Mouse (Mus musculus): ENCODE measurements at regions not wholly inside any gene's neighbourhood (a gene's known extent, or its start where the extent isn't known, plus 50 kb on each side); places are given as distances from the start of the nearest gene placed in this dataset.

- no peak for DNase-seq (ENCODE audit: low read depth in 1 of 2, low spot score in 2 of 2)
Observed at GRCm38 (mm10) chr12:39073289-39074022, 294.3 kb downstream of the Etv1 start.

- no peak for DNase-seq (ENCODE audit: low read depth in 1 of 2, low spot score in 2 of 2)
Observed at GRCm38 (mm10) chr12:39086285-39086684, 307.1 kb downstream of the Etv1 start.

DNA sequence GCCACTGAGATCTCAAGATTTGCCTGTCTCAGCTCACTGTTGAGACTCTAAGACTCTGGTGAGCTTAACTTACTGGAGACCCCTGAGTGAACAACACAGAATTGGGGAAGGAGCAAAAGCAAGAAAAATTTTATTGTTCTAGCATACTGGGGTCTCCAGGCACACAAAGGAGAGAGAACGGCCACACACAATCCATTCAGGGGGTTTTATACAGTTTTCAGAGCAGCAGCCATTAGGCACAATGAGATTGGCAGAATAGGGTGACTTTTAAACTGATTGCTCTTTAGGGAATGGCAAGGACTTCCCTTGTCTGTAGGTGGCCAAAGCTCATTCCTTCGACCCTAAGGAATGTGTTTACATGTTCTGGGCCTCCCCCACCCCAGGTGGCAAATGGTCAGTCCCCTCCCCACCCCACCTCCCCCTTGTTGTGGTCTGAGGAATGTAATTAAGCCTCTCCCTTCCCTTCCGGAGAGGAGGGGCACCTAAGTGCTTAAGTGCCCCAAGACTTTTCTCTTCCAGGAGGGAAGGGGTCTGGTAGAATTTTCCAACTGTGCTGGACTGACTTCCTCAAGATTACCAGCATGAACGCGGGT is 315.6 kb downstream of the Etv1 start:
- DNase-seq (ENCODE audit: low read depth in 1 of 2, low spot score in 2 of 2) = no peak

DNA sequence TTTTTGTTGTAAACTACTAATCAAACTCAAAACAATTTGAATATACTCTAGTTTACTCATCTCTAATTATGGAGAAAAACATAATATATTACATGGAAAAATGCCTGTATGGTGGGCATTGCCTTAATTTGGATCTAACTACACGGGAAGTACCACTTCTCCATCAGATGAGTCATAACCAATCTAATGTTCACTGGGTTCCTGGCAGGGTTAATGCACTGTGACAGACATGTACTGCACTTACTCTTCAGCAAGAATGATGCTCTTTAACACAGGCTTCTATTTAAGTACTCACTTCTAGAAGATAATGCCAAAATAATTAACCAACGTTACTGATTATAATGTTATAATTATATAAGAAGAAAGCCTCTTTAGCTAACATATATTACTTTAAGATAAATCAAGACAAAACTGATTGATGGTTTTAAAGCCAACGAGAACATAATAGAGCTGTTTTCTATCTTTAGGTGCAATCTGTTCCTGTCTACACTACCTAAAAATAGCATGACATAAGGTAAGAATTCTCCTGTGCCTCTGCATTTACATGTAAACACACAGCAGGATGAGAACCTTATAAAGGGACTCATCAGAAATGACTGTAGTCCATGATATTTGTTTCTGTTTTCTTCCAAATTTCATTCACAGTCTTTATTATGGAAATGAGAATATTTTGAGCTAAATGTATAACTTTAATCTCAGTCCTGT is 344.4 kb downstream of the Etv1 start:
- DNase-seq (ENCODE audit: low read depth in 1 of 2, low spot score in 2 of 2) = no peak

GRCm38 (mm10) chr12:39154689-39155088 is 375.5 kb downstream of the Etv1 start:
- DNase-seq (ENCODE audit: low read depth in 1 of 2, low spot score in 2 of 2) = no peak

- no peak for DNase-seq (ENCODE audit: low read depth in 1 of 2, low spot score in 2 of 2)
Observed at GRCm38 (mm10) chr12:39176958-39177357, 397.8 kb downstream of the Etv1 start.

DNA sequence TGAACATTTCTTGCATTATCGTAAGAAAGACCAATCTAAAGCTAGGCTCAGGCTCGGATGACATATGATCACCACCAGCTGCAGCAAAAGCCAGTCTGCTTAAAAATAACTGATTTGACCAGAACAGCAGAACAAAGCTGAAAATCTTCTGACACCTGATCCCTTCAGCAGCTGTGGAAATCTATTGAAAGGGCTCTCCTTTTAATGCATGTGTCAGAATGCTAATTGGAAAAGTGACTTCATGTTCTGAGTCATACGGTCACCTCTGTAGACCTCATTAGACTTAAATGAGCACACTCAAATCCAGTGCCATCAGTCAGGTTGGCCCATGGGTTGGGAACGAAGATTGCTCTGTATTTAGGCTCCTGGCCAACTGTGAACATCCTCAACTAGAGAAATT is 444.9 kb downstream of the Etv1 start:
- DNase-seq (ENCODE audit: low read depth in 1 of 2, low spot score in 2 of 2) = no peak

- DNase-seq (ENCODE audit: low read depth in 1 of 2, low spot score in 2 of 2) = no peak
Observed at GRCm38 (mm10) chr12:39256605-39257004, 477.4 kb downstream of the Etv1 start.

DNA sequence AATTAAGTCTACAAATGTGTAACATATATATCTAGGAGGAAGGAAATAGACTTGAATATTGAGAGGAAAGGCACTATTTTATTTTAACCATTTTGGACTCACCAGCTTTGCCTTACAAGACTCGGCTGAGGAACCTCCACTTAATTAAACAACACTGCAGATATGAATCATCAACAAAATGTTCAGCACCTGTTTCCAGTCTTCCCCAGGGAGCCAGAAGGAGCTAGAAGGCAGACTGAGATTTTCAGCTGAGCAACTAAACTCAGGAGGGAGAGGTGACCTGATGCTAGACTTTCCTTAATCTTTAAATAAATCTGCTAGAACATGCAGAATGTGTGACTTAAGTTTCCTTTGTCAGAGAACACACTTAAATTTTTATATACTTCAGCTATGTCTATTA is 478.4 kb downstream of the Etv1 start:
- no peak for DNase-seq (ENCODE audit: low read depth in 1 of 2, low spot score in 2 of 2)

GRCm38 (mm10) chr12:39289676-39290075 is 510.5 kb downstream of the Etv1 start:
- DNase-seq (ENCODE audit: low read depth in 1 of 2, low spot score in 2 of 2) = no peak

DNA sequence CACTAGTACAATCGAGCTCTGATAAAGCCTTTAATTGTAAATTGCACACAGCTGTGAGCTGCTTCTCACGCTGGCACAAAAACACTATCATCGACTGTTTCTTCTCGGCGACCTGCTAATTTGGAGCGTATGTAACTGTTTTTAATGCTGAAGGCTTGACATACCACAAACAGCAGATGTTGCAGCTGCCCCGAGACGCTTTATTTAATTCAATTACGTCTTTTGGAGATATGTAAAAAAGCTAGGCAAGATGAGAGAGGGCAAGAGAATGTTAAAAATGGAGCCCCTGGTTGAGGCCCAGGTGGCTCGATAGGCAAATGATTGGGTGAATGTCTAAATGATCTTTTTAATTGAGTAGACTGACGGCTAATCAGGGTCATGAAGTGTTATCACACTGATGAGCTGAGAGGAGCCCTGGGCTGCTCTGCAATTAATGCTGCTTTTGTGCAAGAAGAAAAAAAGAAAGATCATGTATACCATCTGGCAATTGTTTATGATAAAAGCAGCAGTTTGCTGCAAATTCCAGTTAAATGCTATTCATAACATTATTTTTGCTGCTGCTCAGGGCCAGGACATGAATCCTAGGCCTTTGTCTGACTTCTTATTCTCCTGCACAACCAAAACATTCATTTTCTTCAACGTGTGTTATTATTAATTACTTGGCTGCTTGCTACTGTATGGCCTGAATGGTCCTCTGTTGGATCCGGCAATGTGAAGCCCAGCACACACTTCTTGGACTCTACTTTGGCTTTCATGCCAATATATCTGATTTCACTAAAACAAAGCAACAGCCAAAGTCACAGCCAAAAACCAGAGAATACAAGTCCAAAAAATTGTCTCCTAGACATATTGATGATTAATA is 522.4 kb downstream of the Etv1 start:
- no peak for DNase-seq (ENCODE audit: low read depth in 1 of 2, low spot score in 2 of 2)

DNA sequence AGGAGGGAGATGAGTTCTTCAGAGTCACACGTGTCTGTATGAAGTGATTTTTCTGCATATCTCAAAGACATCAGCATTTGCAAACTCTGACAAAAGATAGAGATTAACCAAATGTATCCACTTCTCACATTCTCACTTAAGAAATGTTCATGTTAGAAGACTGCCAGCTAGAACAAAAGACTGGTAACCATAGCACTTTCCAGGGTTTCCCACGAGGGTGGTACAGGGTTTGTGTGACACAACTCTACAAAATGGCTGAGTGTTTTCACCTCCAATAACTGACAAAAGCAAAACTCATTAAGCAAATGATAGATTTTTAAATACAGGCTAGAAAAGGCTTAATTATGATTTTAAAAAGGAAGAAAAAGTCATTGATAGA is 523.0 kb downstream of the Etv1 start:
- no peak for DNase-seq (ENCODE audit: low read depth in 1 of 2, low spot score in 2 of 2)

GRCm38 (mm10) chr12:39307746-39308145 is 528.6 kb downstream of the Etv1 start:
- no peak for DNase-seq (ENCODE audit: low read depth in 1 of 2, low spot score in 2 of 2)

DNA sequence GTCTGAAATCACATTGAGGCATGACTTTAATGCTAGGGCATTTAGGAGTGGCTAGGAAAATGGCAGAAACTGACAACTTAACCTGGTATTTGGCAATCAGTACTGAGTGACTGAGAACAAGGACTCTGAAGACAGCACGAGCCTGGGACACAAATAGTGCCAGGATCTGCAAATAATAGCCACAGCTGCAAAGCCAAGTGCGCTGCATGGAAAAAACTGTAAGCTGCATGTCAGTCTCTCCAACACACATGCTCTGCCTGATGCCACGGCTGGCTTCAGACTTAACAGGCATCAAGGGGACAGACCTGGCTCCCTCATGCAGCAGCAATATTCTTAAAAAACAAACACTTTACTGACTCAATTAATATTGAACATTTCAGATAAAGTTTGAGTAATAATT is 530.7 kb downstream of the Etv1 start:
- DNase-seq (ENCODE audit: low read depth in 1 of 2, low spot score in 2 of 2) = no peak

- DNase-seq (ENCODE audit: low read depth in 1 of 2, low spot score in 2 of 2) = no peak
Observed at GRCm38 (mm10) chr12:39317229-39317628, 538.0 kb downstream of the Etv1 start.

- DNase-seq (ENCODE audit: low read depth in 1 of 2, low spot score in 2 of 2) = no peak
Observed at GRCm38 (mm10) chr12:39321453-39321852, 542.3 kb downstream of the Etv1 start.

DNA sequence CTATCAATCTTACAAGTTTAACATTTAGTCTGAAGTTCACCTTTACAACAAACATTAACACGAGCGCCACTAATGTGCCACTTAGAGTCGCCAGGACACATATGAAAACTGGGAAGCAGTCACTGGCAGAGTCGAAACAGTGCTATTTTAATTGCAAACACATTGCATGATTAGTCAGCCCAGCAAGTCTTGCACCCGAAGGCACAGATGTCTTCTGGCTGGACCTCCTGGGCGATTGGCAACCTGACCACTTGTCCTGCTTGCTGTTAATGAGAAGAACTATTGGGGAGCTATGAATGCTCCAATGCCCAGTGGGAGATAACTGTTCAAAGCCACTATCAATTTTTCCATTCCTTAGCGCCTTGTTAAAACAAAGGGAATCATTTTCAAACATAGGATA is 547.0 kb downstream of the Etv1 start:
- DNase-seq (ENCODE audit: low read depth in 1 of 2, low spot score in 2 of 2) = no peak

DNA sequence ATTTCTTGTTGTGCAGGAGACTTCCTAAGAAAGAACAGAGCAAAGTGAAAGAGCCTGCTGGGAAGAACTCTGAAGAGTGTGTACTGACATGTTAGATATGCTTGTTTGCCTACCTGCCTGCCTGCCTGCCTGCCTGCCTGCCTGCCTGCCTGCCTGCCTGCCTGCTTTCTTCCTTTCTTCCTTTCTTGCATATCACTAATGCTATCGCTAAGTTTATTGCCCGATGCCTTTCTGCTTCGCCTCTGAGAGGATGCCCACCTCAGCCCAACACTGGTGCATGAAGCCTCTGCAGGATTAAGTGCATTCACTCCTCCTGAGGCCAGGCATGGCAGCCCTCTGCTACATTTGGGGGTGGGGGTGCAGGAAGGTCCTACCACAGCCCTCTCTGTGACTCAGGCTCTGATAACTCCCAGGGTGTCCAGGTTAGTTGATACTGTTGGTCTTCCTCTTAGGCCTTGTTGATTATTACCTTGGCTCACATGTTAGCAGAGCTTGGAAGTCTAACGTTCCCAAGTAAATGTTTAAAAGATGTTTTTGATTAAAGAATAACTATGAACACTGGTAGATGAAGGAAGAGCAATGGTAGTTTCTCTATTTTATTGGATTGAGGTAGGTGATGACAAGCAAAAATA is 547.6 kb downstream of the Etv1 start:
- no peak for DNase-seq (ENCODE audit: low read depth in 1 of 2, low spot score in 2 of 2)

DNA sequence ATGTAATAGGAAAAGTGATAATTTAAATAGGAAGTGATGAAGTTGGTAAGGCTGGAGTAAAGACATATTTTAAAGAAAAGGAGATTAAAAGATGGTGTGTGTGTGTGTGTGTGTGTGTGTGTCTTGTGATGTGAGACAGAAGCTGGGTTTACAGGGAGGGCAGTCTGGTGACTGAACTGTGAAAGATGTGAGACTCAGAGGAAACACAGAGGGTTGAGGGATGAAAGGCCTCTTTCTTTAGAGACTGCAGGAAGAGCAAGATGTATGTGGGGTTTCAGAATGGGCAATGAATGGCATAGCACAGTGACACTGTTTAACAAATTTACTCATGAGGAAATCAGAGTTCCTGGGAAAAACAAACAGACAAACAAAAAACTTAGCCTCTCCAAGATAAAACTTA is 549.2 kb downstream of the Etv1 start:
- DNase-seq (ENCODE audit: low read depth in 1 of 2, low spot score in 2 of 2) = no peak

DNA sequence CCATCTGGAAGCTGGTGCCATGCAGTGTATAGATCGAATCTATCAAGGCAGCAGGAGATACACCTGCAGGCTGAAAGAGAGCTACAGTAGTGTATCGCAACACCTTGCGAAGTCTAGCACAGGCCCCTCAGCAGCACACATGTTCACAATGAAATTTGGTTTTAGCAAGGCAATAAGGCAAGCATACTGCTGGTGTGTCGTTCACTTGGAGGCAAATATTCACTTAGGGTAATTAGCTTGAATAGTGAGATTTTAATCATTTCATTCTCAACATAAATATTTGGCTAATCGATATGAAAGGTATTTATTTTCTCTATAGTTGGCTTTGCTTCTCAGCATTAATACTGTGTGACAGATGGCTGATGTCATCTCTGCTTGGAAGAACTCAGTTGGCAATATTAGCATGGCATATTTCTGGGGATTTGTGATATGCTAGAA is 559.9 kb downstream of the Etv1 start:
- DNase-seq (ENCODE audit: low read depth in 1 of 2, low spot score in 2 of 2) = no peak

- DNase-seq (ENCODE audit: low read depth in 1 of 2, low spot score in 2 of 2) = no peak
Observed at GRCm38 (mm10) chr12:39341751-39342271, 562.6 kb downstream of the Etv1 start.

Data from monocyte, adult 2 months (primary cell).